Mouse (Mus musculus) testis, postnatal 10 days (tissue): ENCODE measurements at regions not wholly inside any gene's neighbourhood (a gene's known extent, or its start where the extent isn't known, plus 50 kb on each side); places are given as distances from the start of the nearest gene placed in this dataset.
A peak's percentile ranks its signal among the peaks of the same experiment; 100 is the strongest.

Experiments used
- DNase-seq: peaks from one replicate; pipeline ENCODE4 v3.0.0; 2021; ENCODE audit warnings: low spot score

DNA sequence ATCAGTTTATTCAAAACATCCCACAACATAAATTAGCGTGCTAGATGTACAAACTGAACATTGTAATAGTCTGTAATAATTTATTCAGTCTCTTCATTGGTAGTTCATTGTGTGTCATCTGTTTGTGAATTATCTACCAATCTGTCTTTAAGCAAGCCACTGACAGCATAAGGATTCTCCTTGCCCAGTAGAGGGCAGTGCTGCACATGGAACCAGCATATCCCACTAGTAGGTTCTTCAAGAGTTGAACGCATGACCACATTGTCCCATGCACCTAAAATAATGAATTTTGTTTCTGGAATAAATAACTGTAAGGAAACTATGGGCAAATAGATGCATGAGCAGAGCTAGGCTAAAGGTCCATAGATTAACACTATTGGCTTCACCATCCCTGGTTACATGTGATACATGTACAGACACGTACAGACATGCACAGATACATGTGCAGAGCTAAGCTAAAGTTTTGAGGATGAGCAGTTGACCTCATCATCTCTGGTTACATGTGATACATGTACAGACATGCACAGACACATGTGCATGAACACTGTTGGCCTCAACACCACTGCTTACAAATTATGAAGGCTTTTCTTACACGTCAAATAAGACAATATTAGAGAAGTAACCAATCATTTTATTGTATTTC is 143.0 kb upstream of the Ctnnd2 start:
- DNase-seq: peak; percentile 66

DNA sequence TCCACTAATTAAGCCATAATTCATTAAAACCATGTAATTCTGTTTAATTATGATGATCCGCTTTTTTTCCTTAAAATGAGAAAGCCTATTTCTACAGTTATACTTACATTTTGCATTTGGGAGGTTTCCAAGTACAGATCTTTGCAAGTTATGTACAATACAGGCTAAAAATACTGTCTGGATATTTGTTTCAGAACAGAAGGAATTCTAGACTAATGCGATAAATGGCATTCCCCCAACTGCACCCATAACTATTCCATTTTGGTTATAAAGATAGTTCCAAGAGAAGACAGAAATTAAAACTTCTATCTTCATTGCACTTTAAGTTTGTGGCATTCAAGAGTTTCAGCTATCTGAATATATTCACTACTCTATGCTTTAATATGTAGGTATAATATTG is 137.0 kb upstream of the Ctnnd2 start:
- DNase-seq: no peak

DNA sequence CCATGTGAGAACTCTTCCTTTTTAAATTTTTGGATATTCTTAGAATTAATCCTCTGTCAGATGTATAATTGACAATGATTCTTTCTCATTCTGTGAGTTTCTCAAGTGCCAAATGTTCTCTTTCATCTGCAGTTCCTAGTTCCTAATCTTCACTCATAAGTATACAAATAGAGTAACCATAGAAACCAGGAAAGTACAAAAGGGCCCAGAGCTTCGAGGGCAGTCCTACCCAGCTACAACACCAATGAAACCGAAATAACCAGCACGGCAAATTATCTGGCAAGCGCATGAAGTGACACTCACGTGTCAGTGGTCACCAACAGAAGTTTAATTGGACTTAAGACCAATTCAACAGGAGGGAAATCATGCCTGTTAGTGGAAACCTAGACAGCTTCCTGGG is 121.5 kb upstream of the Ctnnd2 start:
- no peak for DNase-seq

DNA sequence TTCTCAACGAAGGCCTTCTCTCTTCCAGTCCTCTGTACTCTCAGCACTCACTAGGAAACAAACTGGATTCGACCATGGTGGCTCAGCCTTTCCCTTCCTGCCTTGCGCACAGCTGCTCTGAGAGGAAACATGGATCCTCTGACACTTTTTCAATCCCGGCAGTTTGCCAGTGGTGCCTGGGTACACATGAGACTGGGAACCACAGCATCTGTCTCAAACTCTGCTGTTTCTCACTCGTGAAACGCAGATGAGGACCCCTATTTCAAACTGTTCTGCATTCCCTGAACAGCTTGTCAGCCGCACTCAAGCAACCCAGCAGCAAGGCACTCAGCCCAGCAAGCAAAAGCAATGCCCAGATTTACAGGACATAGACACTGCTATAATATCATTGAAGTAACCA is 112.6 kb upstream of the Ctnnd2 start:
- no peak for DNase-seq

DNA sequence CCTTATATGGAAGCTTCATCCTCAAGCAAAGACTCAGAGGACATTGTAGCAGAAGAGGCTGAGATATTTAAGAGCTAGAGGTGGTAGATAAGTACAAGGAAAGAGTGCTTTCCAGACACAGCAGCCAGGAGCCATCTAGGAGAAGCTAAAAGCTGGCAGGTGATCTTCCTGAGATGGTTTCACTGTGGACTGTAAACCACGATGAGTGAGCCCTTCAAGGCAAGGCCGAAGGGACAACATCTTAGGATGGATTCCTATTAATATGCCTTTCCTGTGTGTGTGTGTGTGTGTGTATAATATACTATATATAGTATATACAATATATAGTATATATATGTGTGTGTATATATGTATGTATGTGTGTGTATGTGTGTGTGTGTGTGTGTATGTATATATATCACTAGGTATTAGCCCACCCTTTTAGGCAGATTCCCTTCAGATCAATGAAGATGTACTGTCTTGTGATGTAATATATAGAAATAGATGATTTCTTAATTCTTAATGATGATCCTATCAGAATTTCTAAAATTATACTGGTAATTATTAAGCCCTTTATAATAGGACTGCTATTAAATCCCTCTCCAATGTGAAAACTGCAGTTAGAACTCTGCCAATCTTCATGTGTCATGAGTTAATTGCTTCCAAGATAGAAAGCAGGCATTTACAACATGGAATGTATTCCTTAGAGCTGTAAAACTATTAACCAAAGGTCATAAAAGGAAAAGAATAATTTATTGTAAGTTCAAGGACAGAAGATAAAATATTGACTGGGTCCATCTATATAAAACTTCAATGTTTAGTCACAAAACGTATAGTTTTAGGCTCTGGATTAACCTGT is 111.7 kb upstream of the Ctnnd2 start:
- DNase-seq: no peak

DNA sequence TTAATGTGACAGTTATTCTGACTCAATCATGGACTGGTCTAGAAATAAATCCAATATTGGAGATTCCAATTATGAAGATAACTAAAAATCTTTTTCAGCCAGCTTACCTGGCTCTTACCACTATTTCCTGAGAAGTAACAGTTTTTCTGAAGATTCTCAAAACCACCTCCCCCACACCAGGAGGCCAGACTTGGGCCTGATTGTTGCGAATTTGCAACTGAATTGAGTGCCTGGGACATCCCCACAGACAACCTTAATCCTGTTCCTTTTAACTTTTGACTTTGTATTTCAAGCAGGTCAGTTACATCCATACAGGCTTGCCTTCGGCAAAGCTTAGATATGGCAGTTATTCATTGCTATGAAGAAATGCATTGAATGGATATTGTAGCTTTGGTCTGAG is 100.7 kb upstream of the Ctnnd2 start:
- DNase-seq: no peak

DNA sequence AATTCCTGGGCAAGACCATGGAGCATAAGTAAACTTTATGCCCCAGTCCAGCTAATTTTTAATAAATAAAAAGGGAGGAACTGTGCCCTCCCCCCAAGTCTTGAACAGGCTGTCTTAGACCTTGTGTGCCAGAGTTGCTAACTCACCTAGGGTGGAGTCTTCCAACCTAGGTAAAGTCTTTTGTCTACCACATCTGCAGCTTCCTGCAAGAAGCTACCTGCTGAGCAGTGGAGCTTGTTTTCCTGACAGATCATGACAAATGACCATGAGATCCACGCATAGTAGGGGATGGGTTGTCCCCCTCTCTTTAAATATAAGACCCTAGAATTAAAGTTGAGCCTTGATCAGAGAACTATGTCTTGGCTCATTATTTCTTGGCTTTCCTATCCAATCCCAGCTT is 100.1 kb upstream of the Ctnnd2 start:
- DNase-seq: no peak

DNA sequence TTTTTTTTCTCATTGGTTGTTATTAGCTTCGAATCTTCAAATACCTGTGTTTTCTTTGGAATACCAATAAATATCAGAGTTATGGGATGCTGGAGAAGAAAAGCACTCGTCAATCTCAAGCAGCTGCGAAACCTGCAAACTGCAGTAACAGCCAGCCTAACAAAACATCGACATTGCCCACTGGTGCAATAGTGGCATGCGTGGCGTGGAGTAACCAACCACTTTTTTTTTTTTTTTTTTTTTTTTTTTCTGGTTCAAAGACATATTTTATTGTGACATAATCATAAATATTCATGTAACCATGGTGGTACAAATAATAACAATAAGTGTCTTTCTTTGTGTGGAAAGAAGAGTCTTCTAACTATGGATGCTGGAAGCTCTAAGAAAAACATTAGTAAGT is 85.3 kb upstream of the Ctnnd2 start:
- DNase-seq: no peak

DNA sequence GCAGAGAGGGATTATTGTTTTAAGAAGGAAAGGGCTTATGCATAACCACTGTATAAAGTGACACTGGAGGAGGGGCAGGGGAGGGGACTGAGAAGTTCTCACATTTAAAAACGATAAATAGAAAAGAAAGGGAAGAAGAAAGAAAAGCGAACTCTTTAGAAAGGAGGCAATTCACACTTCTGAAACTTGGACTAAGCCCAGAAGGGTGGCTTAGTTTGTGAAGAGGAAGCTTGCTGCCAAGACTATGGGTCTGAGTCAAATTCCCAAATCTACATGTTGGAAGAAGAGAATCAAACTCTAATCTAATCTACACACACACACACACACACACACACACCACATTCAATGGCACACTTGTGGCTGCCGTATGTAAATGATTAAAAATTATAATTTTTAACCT is 50.3 kb upstream of the Ctnnd2 start:
- no peak for DNase-seq
